Mouse (Mus musculus): ENCODE data around the gene Exoc3l4. TPM values are rescaled to one million over a fixed set of nuclear protein-coding genes. Genes with fewer than 3 reads are reported as not detected.

Exoc3l4 gene
- total RNA-seq, 2 experiments from 2014 or later: 2.6 to 3.4 TPM

Other genes starting within 250 kb of the Exoc3l4 start
- gene 4930595D18Rik, start 232.5 kb upstream of the Exoc3l4 start, total RNA-seq (2021): not detected
- gene Amn, start 145.9 kb upstream of the Exoc3l4 start, total RNA-seq (2021): 1 to 10 TPM; 4.6 to 5.8 TPM
- gene Cdc42bpb, start 39.3 kb upstream of the Exoc3l4 start, total RNA-seq (2021): 100 to 1,000 TPM; 107 to 117 TPM
- gene Lbhd2, start 10.2 kb upstream of the Exoc3l4 start, total RNA-seq (2021): under 1 TPM in 1 of 2 experiments, not detected in 1; 0.86 TPM
- under 1 TPM; 0.63 to 0.81 TPM for gene Tnfaip2, start 25.5 kb downstream of the Exoc3l4 start, total RNA-seq (2021)
- gene Gm266, start 68.8 kb downstream of the Exoc3l4 start, total RNA-seq (2021): 1 to 10 TPM; 5.6 to 7.8 TPM
- gene Eif5, start 121.0 kb downstream of the Exoc3l4 start, total RNA-seq (2021): 100 to 1,000 TPM; 243 to 246 TPM
- gene Mark3, start 157.5 kb downstream of the Exoc3l4 start, total RNA-seq (2021): 100 to 1,000 TPM; 103 to 116 TPM